14 mouse cellular contexts compared by ENCODE assay signal in the genomic region with DNA sequence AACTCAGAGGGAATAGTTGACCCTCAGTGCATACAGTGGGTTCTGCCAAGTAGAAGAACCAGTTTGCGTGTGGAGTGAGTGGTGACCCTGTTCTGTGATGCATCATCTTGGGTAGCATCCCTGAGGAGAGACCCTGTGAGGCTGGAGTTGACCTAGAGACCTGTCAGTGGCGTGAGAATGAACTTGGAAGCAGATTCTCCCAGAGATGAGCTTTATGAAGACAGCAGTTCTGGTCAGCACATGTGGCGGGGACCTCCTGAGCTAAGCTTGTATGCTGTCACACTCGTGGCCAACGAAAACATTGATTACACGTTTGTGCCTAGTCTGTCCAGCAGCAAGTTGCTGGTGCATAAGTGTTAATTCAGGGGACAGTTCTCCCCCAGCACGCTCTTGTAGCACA. TPM values are rescaled to one million over a fixed set of nuclear protein-coding genes. Genes with fewer than 3 reads are reported as not detected.
"Had no signal": no experiment of that assay in that cellular context is flagged by ENCODE, and none has a peak within 500 bp of the region (broad histone marks: within the 10 kb centered on the region; RNA-seq: fewer than 3 reads in every experiment).

No protein-coding gene starts in this region.

- H3K27ac ChIP-seq: hindbrain, postnatal 0 days; limb, embryonic 13.5 days; liver, embryonic 12.5 days; midbrain, embryonic 10.5 days; neural tube, embryonic 15.5 days had no signal

- H3K4me1 ChIP-seq: limb, embryonic 13.5 days; liver, embryonic 12.5 days; midbrain, embryonic 10.5 days; neural tube, embryonic 15.5 days had no signal

- H3K27me3 ChIP-seq: limb, embryonic 13.5 days; liver, embryonic 12.5 days; neural tube, embryonic 15.5 days had no signal

- H3K36me3 ChIP-seq: limb, embryonic 13.5 days; liver, embryonic 12.5 days; midbrain, embryonic 10.5 days; neural tube, embryonic 15.5 days had no signal

- H3K9me3 ChIP-seq: limb, embryonic 13.5 days; liver, embryonic 12.5 days; midbrain, embryonic 10.5 days; neural tube, embryonic 15.5 days had no signal

- H3K4me2 ChIP-seq: limb, embryonic 13.5 days; liver, embryonic 12.5 days; lung, embryonic 14.5 days; neural tube, embryonic 15.5 days had no signal

- H3K4me3 ChIP-seq: limb, embryonic 13.5 days; liver, embryonic 12.5 days; midbrain, embryonic 10.5 days; myocyte; neural tube, embryonic 15.5 days had no signal

- ATAC-seq: hindbrain, postnatal 0 days; liver, embryonic 12.5 days had no signal

- H3K9ac ChIP-seq: limb, embryonic 13.5 days; liver, embryonic 12.5 days; lung, embryonic 14.5 days; neural tube, embryonic 15.5 days had no signal

- DNase-seq: right cerebral cortex, postnatal 25 days; thymus, postnatal 36 days had no signal

RNA-seq across cellular contexts. Expression of a gene that starts 9.4 kb away (rescaled TPM):
- polyA plus RNA-seq: hindbrain, postnatal 0 days; intestine, embryonic 14.5 days; limb, embryonic 13.5 days; liver, embryonic 12.5 days; lung, embryonic 14.5 days; midbrain, embryonic 10.5 days; midbrain, embryonic 14.5 days; myocyte; neural tube, embryonic 11.5 days; neural tube, embryonic 15.5 days; stomach, embryonic 16.5 days; thymus, postnatal 0 days had no signal
